Mouse (Mus musculus) heart, adult 11 months (tissue): ENCODE measurements around the gene Casp7.
"Not testable (repeated sequence)": the region's sequence is repeated elsewhere in the genome, so short reads cannot be mapped to it uniquely, and the experiment has no call there.

Experiments
- DNase-seq: peaks from one replicate; pipeline ENCODE4 v3.0.0; 2022

Casp7 gene

GRCm38 (mm10) chr19:56396669-56397621, at the start of gene Casp7:
TSS of gene Casp7 (plus strand) at chr19:56397129.
- DNase-seq: peak; percentile 99

GRCm38 (mm10) chr19:56349295-56349694, 47.6 kb upstream of the Casp7 start:
- no peak for DNase-seq

GRCm38 (mm10) chr19:56353689-56354088, 43.2 kb upstream of the Casp7 start:
- DNase-seq: no peak

GRCm38 (mm10) chr19:56355201-56355600, 41.7 kb upstream of the Casp7 start:
- peak; percentile 85 for DNase-seq

- peak; percentile 95 for DNase-seq
Measured at GRCm38 (mm10) chr19:56356480-56357373, 40.2 kb upstream of the Casp7 start.

GRCm38 (mm10) chr19:56357374-56357708, 39.6 kb upstream of the Casp7 start:
- DNase-seq: not testable (repeated sequence)

GRCm38 (mm10) chr19:56358890-56359289, 38.0 kb upstream of the Casp7 start:
- DNase-seq: no peak

- peak; percentile 89 for DNase-seq
Measured at GRCm38 (mm10) chr19:56363721-56364460, 33.0 kb upstream of the Casp7 start.

GRCm38 (mm10) chr19:56364563-56364962, 32.4 kb upstream of the Casp7 start:
- peak; percentile 88 for DNase-seq

- DNase-seq: peak; percentile 91
Measured at GRCm38 (mm10) chr19:56366168-56366567, 30.8 kb upstream of the Casp7 start.

- peak; percentile 84 for DNase-seq
Measured at GRCm38 (mm10) chr19:56366625-56367024, 30.3 kb upstream of the Casp7 start.

GRCm38 (mm10) chr19:56367778-56368177, 29.2 kb upstream of the Casp7 start:
- no peak for DNase-seq

GRCm38 (mm10) chr19:56368912-56369311, 28.0 kb upstream of the Casp7 start:
- peak; percentile 78 for DNase-seq

GRCm38 (mm10) chr19:56370389-56371150, 26.4 kb upstream of the Casp7 start:
- peak; percentile 59 for DNase-seq

- DNase-seq: peak; percentile 70
Measured at GRCm38 (mm10) chr19:56372226-56372625, 24.7 kb upstream of the Casp7 start.

- no peak for DNase-seq
Measured at GRCm38 (mm10) chr19:56373246-56373645, 23.7 kb upstream of the Casp7 start.

- DNase-seq: peak; percentile 56
Measured at GRCm38 (mm10) chr19:56374011-56374410, 22.9 kb upstream of the Casp7 start.

GRCm38 (mm10) chr19:56378007-56378406, 18.9 kb upstream of the Casp7 start:
- DNase-seq: peak; percentile 8

GRCm38 (mm10) chr19:56378554-56379172, 18.3 kb upstream of the Casp7 start:
- peak; percentile 98 for DNase-seq

GRCm38 (mm10) chr19:56380341-56380740, 16.6 kb upstream of the Casp7 start:
- DNase-seq: peak; percentile 87

- DNase-seq: no peak
Measured at GRCm38 (mm10) chr19:56381407-56381806, 15.5 kb upstream of the Casp7 start.
